Comparison of ENCODE assay signal across 8 mouse cellular contexts in the genomic region with DNA sequence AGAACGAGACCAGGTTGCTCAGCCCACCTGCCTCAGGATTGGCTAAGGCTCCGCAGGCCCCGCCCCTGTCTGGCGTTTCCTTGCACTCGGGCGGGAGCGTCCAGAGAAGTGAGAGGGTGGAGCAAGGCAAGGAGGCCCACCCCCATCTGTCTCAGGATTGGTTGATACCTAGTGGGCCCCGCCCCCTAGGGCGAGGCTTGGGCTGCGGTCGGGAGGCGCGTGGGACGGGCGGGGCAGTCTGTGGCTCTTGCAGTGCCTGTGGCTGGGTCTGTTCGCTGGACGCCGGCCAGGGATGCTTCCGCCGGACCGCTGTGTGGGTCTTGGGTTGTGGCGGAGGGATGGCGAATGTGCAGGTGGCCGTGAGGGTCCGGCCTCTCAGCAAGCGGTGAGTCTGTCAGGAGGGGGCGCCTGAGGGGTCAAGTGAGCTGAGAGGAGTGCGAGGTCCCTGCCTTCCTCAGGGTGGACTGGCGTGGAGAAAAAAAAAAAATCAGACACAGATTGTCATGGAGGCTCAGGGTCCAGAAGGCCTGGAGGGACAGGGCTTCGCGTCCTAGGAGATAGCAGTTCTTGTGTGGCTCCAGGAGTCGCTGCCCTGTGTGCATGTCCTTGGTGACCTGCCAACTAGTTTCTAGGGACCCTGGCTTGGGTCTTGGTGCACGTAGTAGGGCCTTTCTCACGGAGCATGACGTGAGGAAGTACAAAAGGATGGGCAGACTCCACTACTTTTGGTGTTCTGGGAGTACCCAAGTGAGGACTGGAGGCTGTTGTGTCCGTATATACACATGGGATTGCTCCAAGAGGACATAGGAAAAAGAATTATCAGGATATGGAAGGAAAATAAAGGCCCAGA. TPM values are rescaled to one million over a fixed set of nuclear protein-coding genes. Genes with fewer than 3 reads are reported as not detected.
DNase-seq lines count a peak whose midpoint lies in the region; ATAC-seq lines count a peak whose summit lies in the region.

A gene (plus strand): TSS at position 236 of the 850 bp plus-strand sequence.

- peak within 1 kb of the TSS; percentile 81 for H3K27ac ChIP-seq in heart, embryonic 10.5 days
- H3K27ac ChIP-seq in kidney, embryonic 15.5 days: peak within 1 kb of the TSS; percentile 51; the same call in 1 of the 2 replicates

- no peaks in the 10 kb centered on the region for H3K27me3 ChIP-seq in heart, embryonic 10.5 days (ENCODE audit: insufficient read depth, poor library complexity, severe bottlenecking)
- H3K27me3 ChIP-seq in kidney, embryonic 15.5 days: no peaks in the 10 kb centered on the region

- 3% methylated on average over 36 of the region's 36 CpGs for WGBS in heart, embryonic 10.5 days
- 2% methylated on average over 36 of the region's 36 CpGs for WGBS in kidney, embryonic 15.5 days

- peak; percentile 97 to 98 for DNase-seq in B cell, adult 2 months
- DNase-seq in brain, adult 2 months (ENCODE audit: low read depth, low spot score): peak; percentile 99
- peak; percentile 100 for DNase-seq in heart, embryonic 10.5 days (ENCODE audit: low spot score)
- peak; percentile 99 for DNase-seq in liver
- DNase-seq in spleen, postnatal 4 days (ENCODE audit: low spot score in 2 of 2): peak; percentile 97 to 98

- H3K36me3 ChIP-seq in heart, embryonic 10.5 days: peaks cover 5% of the 10 kb centered on the region; the same call in 1 of the 2 replicates
- peaks cover 11% of the 10 kb centered on the region; the same call in 1 of the 2 replicates for H3K36me3 ChIP-seq in kidney, embryonic 15.5 days

- H3K4me3 ChIP-seq in heart, embryonic 10.5 days: peak within 1 kb of the TSS; percentile 72
- peak within 1 kb of the TSS; percentile 64 for H3K4me3 ChIP-seq in kidney, embryonic 15.5 days (replicated peaks)

- H3K4me2 ChIP-seq in kidney, embryonic 15.5 days: peak within 1 kb of the TSS; percentile 80

- peaks cover 15% of the 10 kb centered on the region; the same call in 1 of the 2 replicates for H3K4me1 ChIP-seq in heart, embryonic 10.5 days
- H3K4me1 ChIP-seq in kidney, embryonic 15.5 days: peaks cover 13% of the 10 kb centered on the region

- H3K9ac ChIP-seq in kidney, embryonic 15.5 days: peak within 1 kb of the TSS; percentile 53

- ATAC-seq in erythroblast, adult 5-6 weeks (replicated peaks; ENCODE audit: low FRiP score, poor library complexity, severe bottlenecking): peak; percentile 99
- ATAC-seq in kidney, embryonic 15.5 days (replicated peaks; ENCODE audit: low FRiP score): peak; percentile 100
- ATAC-seq in monocyte, adult 5-6 weeks (replicated peaks; ENCODE audit: insufficient number of reproducible peaks, low FRiP score, low TSS enrichment, poor library complexity, severe bottlenecking): peak; percentile 99

- no peaks in the 10 kb centered on the region for H3K9me3 ChIP-seq in heart, embryonic 10.5 days
- no peaks in the 10 kb centered on the region for H3K9me3 ChIP-seq in kidney, embryonic 15.5 days (replicated peaks)

RNA-seq across cellular contexts. Expression of the gene that starts here (rescaled TPM):
- 0.84 and 7.1 TPM in 2 replicates for total RNA-seq in erythroblast, adult 5-6 weeks (2015; ENCODE audit: low replicate concordance)
- total RNA-seq in erythroblast, adult 5-6 weeks (2017; ENCODE audit: low replicate concordance): 0.94 and 1.1 TPM in 2 replicates
- 1.7 and 2.3 TPM in 2 replicates for polyA plus RNA-seq in heart, embryonic 10.5 days (2016; fragmentation: Nextera tagmentation; extraction: Ambion mirVana)
- polyA plus RNA-seq in kidney, embryonic 15.5 days (2015; fragmentation: Nextera tagmentation; extraction: Ambion mirVana): 4.1 and 5.2 TPM in 2 replicates
- total RNA-seq in monocyte, adult 5-6 weeks (2017): 4.1 to 9.6 TPM (median 6.0 TPM) in 3 replicates

Comparison
In these comparisons a context has a peak if more than half of its experiments do, and no peak if none do; other contexts are left out.
1. Peak in every context shown above with its lines: DNase-seq, ATAC-seq, H3K4me3 ChIP-seq and H3K27ac ChIP-seq.